Mouse (Mus musculus) inflammation-experienced regulatory T-cells, adult 6 months (primary cell): ENCODE data around the gene Paqr4. TPM values are rescaled to one million over a fixed set of nuclear protein-coding genes. Genes with fewer than 3 reads are reported as not detected.
A peak's percentile ranks its signal among the peaks of the same experiment; 100 is the strongest.

ENCODE experiments used
- ATAC-seq: one replicate; pipeline ENCODE4 v1.8.0; 2017
- polyA plus RNA-seq, 3 experiments: library from polyadenylated mRNA; unstranded; fragments of 100-300 nt; shearing (Covaris generic); gene quantifications; one replicate each; pipeline ENCODE4 v1.2.1; 2017

Paqr4 gene
- polyA plus RNA-seq, 3 experiments from 2014 or later, result 1.3 to 7.2 (median 2.5) TPM

DNA sequence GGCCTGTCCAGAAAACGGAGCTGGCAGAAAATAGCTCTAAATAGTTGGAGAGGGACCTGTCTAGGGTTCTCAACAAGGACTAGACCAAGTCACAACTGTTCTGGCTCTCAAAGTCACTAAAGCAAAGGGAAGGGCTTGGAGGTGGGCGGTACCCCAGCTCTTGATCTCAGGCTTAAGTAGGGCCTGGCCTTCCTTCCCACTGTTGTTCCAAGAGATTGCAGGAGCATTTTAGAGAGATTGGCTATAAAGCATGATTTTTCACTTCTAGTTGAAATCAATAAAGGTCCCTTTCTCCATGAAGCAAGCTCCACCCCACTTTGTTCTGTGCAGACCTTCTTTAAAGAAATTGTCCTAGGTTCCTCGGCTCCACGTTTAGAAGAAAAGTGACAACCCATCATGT lies 15.2 kb downstream of the Paqr4 start:
- no peak for ATAC-seq

DNA sequence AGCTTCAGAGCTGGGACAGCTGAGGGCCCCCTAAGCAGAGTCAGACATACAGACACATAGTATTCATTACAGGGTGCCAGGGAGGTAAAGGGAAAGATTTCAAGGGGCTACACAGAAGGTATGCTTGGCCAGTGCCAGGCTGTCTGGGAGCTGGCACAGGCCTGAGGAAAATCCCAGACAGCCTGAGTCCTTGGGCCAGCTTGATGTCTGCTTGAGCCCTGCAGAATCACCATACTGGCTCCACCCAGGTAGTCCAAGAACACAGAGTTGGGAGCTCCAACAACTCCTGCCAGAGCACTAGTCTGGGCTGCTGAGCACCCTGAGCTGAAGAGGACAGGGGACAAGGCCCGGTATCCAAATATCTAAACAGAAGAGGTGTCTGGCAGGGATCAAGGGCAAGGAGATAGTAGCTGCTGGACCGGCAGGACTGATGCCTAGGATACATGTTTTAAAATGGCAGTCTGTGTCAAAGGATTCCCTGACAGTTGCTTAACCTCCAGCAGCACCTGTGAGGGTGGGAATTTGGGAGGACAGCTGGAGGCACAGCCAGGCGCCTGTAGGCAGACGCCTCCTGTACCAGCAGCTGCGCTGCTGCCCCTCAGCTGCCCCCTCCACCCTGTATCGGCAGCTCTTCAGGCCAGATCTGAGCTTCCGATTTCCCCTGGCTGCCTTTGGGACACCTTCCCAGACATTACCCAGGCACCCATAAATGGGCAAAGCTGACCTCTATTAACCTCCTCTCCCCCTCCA lies 18.1 kb downstream of the Paqr4 start, which contains the start of gene 1520401A03Rik:
TSS of gene 1520401A03Rik (minus strand) at position 408 of the 750 bp plus-strand sequence.
- no peak for ATAC-seq

DNA sequence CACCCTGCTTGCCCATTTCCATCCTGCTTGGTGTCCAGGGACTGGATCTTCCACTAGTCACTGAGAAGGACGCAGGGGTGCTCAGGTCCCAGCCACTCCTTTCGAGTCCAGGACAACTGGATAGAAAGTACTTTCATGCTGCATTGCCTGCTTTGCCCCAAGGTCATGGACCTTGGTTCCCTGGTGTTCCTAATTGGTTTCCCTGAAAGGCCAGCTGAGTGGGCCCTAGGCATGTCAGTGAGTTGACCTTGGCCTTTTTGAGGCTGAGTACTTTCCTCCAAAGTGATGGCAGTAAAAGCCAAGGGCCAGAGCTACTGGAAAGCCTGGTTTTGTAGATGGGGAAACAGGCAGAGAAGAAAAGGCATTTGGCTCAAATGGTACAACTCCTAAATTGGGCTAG lies 18.8 kb downstream of the Paqr4 start:
- no peak for ATAC-seq

DNA sequence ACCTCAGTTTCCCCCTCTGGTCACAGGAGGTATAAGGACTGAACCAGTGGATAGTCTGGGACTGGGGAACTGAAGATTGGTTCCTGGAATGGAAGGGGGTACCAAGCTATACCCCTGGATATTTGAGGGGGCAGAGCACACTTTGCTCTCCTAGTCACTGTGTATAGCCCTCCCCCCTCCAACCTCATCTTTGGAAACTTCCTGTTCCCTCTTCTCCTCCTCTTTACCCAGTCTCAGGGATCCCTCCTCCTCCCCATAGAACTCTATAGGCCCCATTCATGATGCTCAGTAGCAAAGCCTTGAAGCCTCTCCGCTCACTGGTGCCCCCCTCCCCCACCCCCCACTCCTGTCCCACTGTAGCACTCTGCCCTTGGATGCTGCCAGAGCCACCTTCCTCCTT lies 21.2 kb downstream of the Paqr4 start:
- no peak for ATAC-seq

DNA sequence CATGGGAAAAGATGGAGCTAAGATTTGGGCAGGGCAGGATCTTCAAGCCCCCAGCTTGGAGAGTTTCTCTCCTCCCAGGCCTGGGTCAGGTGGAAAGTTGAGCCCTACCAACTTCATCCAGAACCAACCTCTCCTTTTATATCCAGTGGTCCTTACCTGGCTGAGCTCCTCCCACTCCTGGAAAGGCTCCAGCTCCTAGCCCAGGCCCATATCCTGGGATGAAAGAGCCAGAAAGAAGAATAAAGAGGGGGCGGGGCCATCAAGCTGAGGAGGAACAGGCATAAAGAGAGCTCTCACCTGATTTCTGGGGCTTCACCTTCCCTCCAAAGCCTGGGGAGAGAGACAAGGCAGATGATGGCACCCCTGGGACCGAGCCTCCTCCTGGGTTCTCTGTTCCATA lies 23.7 kb downstream of the Paqr4 start:
- ATAC-seq, result no peak

DNA sequence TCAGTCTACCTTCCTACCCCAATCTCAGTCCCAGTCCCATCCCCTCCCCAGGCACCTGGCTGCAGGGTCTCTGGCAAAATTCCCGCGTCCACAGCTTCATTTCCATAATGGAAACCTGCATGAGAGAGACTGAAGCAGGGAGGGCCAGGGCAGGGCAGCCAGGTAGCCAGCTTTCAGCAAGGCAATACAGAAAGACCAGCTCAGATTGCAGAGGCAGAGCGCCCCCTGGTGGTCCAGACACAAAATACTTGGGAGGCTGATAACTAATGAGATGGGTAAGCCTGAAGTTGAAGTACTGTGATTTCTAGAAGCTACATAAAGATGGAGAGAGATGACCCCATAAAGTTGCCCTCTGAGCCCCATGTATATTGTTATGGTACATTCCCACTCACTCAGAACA lies 34.5 kb downstream of the Paqr4 start:
- peak; percentile 76 for ATAC-seq

DNA sequence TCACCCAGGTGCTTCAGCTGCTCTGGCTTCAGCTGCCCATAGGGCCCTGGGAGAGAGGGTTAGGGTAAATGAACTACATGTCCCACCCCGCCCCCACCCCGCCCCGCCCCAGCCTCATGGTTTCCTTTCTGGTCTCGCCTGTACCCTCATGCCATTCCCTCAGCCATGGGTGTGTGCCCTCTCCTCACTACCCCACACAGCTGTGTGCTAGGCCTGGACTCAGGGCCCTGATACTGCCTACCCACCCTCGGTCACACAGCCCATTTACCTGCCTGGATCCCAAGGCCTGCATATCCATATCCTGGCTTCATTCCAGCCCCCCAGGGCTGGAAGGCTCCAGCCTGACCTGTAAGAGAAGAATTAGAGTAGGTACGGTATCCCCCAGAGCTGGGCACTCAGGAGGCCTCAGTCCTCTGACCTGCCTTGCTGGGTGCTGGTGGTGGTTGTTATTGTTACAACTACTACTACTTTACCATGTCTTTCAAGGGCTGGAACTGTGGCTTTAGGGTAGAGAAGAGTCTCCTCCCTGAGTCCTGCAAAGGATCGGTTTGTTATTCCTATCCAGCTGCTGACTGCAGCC lies 35.1 kb downstream of the Paqr4 start:
- ATAC-seq, result no peak

DNA sequence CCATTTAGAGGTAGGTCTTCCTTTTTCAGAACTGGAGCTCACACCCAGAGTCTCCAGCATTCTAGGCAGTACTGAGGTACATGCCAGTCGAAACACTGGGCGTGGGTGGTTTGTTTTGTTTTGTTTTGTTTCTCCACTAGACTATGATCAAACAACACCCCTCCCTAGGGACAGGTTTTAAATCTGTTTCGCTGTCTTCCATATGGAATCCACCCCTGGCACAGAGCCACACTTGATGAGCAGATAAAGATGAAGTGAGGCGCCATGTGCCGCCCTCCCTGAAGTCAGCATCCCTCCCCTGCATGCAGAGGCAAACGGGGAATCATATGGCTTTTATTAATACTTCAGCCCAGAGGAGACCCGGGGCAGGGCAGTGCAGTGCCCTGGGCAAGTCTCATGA lies 35.9 kb downstream of the Paqr4 start:
- ATAC-seq, result no peak

DNA sequence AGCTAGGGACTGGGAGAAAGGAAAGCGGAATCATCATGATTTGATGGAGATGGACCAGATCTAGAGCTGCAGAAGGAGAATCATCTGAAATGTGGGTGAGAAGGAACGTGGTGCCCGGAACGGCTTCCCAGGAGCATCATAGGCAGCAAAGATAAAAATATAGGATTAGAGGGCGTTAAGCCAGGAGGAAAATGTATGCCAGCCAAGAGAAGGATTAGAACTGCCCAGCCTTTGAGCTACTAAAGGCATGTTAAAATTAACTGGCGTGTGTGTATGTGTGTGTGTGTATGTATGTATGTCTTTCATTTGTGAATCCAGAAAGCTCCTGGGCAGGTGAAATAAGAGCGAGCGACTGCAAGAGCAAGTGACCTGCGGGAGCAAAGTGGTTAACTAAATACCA lies 37.4 kb downstream of the Paqr4 start:
- no peak for ATAC-seq

DNA sequence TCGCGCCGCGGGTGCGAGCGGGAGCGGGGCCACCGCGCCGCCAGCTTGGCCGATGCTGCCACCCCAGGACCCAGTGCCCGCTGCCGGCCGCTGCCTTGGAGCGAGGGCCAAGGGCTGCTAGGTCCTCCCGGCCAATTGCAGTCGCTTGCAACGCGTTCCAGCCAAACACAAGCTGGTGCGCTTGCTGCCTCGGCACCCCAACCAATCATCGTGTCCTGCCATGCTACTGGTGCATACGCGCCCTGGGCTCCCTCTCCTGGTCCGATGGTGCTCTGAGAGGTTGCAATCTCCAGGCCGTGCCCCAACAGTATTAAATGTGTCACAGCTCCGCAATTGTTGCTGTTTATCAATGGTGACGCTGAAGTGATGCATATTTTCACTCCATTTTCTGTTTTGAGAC lies 40.6 kb downstream of the Paqr4 start:
- ATAC-seq, result peak; percentile 98

DNA sequence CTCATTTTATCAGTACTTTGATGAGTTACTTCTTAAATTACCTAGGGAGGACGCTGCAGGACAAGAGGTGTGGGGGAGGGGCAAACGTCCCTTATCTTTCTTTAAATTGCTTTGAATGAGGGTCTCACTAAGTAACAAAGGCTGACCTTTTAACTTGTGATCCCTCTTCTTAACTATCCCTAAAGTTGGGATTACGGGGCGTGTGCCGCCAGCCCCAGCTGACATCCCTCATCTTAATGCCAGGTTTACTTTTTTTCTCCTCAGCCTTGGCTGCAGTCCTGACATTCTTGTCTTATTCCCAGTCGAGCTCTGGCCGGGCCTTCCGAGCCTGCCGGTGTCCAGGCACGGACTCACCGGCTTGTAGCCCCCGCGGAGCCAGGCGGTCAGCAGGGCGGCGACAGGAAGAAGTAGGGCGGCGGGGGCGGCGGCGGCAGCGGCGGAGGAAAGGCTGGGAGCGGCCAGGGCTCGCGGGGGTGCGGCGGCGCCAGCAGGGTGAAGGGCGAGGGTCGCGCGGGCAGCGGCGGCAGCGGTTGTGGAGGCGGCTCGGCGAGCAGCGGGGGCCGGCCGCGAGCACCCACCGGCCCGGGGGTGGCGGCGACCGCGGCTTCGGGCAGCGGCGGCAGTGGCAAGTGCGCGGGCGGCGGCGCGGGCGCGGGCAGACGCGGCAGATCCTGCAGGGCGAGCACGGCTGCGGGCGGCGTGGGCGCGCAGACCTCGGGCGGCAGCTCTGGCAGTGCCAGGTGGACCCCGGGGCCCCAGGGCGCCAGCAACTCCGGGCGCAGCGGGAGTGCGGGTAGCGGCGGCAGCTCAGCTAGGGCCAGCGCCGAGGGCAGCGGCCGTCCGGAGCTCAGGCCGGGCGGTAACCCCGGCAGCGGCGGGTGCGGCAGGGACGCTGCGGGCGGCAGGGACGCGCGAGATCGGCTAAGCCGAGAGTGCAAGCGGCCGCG lies 41.3 kb downstream of the Paqr4 start:
- ATAC-seq, result no peak

DNA sequence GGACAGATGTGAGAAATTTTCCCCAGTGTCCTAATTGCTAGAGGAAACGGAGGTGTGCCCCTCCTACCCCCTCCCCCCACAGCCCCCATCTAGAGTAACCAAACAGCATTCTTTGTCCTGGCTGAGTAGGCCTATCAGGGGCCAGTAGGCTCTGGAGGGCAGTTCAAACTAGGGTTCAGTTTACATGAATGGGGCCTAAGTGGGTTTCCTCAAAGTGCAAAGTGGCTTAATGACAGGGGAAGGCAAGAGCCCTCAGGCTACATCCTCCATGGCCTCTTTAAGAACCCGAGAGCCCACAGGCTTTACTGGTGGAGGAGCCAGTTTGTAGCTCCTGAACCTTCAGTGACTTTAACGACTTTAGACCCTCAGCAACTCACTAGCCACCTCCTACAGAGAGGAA lies 44.9 kb downstream of the Paqr4 start:
- no peak for ATAC-seq

DNA sequence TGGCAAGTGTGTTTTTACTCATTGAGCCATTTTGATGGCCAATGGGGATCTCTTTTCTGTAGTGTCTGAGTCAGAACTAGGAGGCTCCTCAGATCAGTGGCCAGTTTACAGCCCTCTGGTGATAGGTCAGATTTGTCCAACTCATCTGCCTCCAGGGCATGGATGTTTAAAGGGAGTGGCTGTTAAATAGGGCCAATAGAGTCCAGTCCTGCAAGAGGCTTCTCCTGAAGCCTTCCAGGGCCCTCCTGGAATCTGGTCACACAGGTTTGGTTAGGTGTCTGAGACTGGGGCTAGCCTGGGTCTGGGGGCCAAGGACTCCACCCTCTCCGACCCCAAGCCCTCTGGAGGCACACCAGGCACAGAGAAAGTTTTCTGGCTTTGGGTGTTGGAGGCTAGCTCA lies 46.2 kb downstream of the Paqr4 start:
- no peak for ATAC-seq

Other genes with a start within 250 kb of the Paqr4 start
- gene Zfp213, start 176.6 kb downstream of the Paqr4 start, polyA plus RNA-seq, result 1 to 10 TPM; 4.0 to 5.5 (median 4.8) TPM
- under 1 TPM in 1 of 3 experiments, not detected in 2; 0.71 TPM for gene Zfp13, start 141.4 kb downstream of the Paqr4 start, polyA plus RNA-seq
- gene Zscan10, start 140.0 kb downstream of the Paqr4 start, polyA plus RNA-seq, result 1 to 10 TPM in 2 of 3 experiments, under 1 TPM in 1; 0.73 to 3.1 (median 1.2) TPM
- 1 to 10 TPM in 2 of 3 experiments, under 1 TPM in 1; 0.80 to 6.6 (median 2.8) TPM for gene Mmp25, start 95.6 kb downstream of the Paqr4 start, polyA plus RNA-seq
- gene Bicdl2, start 80.4 kb downstream of the Paqr4 start, polyA plus RNA-seq, result under 1 TPM in 1 of 3 experiments, not detected in 2; 0.23 TPM
- gene Hcfc1r1, start 67.3 kb downstream of the Paqr4 start, polyA plus RNA-seq, result 10 to 100 TPM; 62.6 to 79.5 (median 70.7) TPM
- gene Thoc6, start 67.0 kb downstream of the Paqr4 start, polyA plus RNA-seq, result 10 to 100 TPM; 27.1 to 36.7 (median 27.5) TPM
- gene Tnfrsf12a, start 63.4 kb downstream of the Paqr4 start, polyA plus RNA-seq, result 1 to 10 TPM; 3.7 to 6.5 (median 4.6) TPM
- gene Cldn6, start 61.6 kb downstream of the Paqr4 start, polyA plus RNA-seq, result not detected
- gene Cldn9, start 56.8 kb downstream of the Paqr4 start, polyA plus RNA-seq, result not detected
- not detected for gene 1520401A03Rik, start 18.1 kb downstream of the Paqr4 start, polyA plus RNA-seq
- gene Pkmyt1, start 14.5 kb downstream of the Paqr4 start, polyA plus RNA-seq, result 10 to 100 TPM in 2 of 3 experiments, 1 to 10 TPM in 1; 7.5 to 18.5 (median 11.3) TPM
- 1 to 10 TPM in 2 of 3 experiments, under 1 TPM in 1; 0.78 to 3.2 (median 1.1) TPM for gene Kremen2, start 5.0 kb upstream of the Paqr4 start, polyA plus RNA-seq
- 10 to 100 TPM; 13.2 to 15.6 (median 13.7) TPM for gene Flywch1, start 30.7 kb upstream of the Paqr4 start, polyA plus RNA-seq
- 1 to 10 TPM; 1.3 to 3.1 (median 2.3) TPM for gene Flywch2, start 45.2 kb upstream of the Paqr4 start, polyA plus RNA-seq
- 100 to 1,000 TPM; 271 to 328 (median 302) TPM for gene Srrm2, start 49.7 kb upstream of the Paqr4 start, polyA plus RNA-seq
- gene Elob, start 88.3 kb upstream of the Paqr4 start, polyA plus RNA-seq, result 100 to 1,000 TPM; 674 to 762 (median 707) TPM
- 1 to 10 TPM in 2 of 3 experiments, not detected in 1; 1.3 to 1.6 TPM for gene Prss33, start 95.2 kb upstream of the Paqr4 start, polyA plus RNA-seq
- gene Prss32, start 103.0 kb upstream of the Paqr4 start, polyA plus RNA-seq, result 1 to 10 TPM in 1 of 3 experiments, under 1 TPM in 1, not detected in 1; 0.34 to 1.1 TPM
- gene Prss41, start 103.3 kb upstream of the Paqr4 start, polyA plus RNA-seq, result 10 to 100 TPM in 2 of 3 experiments, 1 to 10 TPM in 1; 3.9 to 19.1 (median 13.6) TPM
- not detected for gene Prss21, start 127.2 kb upstream of the Paqr4 start, polyA plus RNA-seq
- gene Dcpp1, start 140.0 kb upstream of the Paqr4 start, polyA plus RNA-seq, result not detected
- gene Dcpp2, start 140.0 kb upstream of the Paqr4 start, polyA plus RNA-seq, result not detected
- gene Dcpp3, start 176.6 kb upstream of the Paqr4 start, polyA plus RNA-seq, result not detected
- not detected for gene Sbp, start 200.8 kb upstream of the Paqr4 start, polyA plus RNA-seq
- not detected for gene Sbpl, start 214.4 kb upstream of the Paqr4 start, polyA plus RNA-seq
- gene Prss30, start 239.7 kb upstream of the Paqr4 start, polyA plus RNA-seq, result 1 to 10 TPM in 1 of 3 experiments, not detected in 2; 2.4 TPM